Mouse (Mus musculus) right cerebral cortex, postnatal 36 days (tissue): Measurements from ENCODE around the gene Smyd3.

Experiments
- DNase-seq, 2 experiments: peaks; one replicate each; pipeline ENCODE4 v3.0.0; 2022; ENCODE audit warnings: low spot score in 2 of 2, mixed read lengths in 1 of 2

The Smyd3 gene

GRCm38 (mm10) chr1:179118673-179119072, 399.2 kb downstream of the Smyd3 start:
- DNase-seq: no peak

- DNase-seq: no peak
These were observed 400.8 kb downstream of the Smyd3 start for GRCm38 (mm10) chr1:179116729-179117663.

- no peak for DNase-seq
These were observed 402.9 kb downstream of the Smyd3 start for GRCm38 (mm10) chr1:179114833-179115495.

- no peak for DNase-seq
These were observed 403.5 kb downstream of the Smyd3 start for GRCm38 (mm10) chr1:179114385-179114784.

- DNase-seq: no peak
These were observed 409.1 kb downstream of the Smyd3 start for GRCm38 (mm10) chr1:179108759-179109158.

GRCm38 (mm10) chr1:179107761-179108694, 409.8 kb downstream of the Smyd3 start:
- no peak for DNase-seq

- DNase-seq: no peak
These were observed 410.6 kb downstream of the Smyd3 start for GRCm38 (mm10) chr1:179107211-179107610.

GRCm38 (mm10) chr1:179106702-179107145, 411.1 kb downstream of the Smyd3 start:
- no peak for DNase-seq

- DNase-seq: no peak
These were observed 411.6 kb downstream of the Smyd3 start for GRCm38 (mm10) chr1:179106103-179106701.

- no peak for DNase-seq
These were observed 413.4 kb downstream of the Smyd3 start for GRCm38 (mm10) chr1:179104447-179104846.

- DNase-seq: no peak
These were observed 420.8 kb downstream of the Smyd3 start for GRCm38 (mm10) chr1:179096993-179097392.

GRCm38 (mm10) chr1:179096323-179096722, 421.5 kb downstream of the Smyd3 start:
- DNase-seq: no peak

GRCm38 (mm10) chr1:179089174-179089573, 428.7 kb downstream of the Smyd3 start:
- DNase-seq: no peak

- no peak for DNase-seq
These were observed 430.5 kb downstream of the Smyd3 start for GRCm38 (mm10) chr1:179087033-179087998.

- DNase-seq: no peak
These were observed 431.6 kb downstream of the Smyd3 start for GRCm38 (mm10) chr1:179086208-179086607.

GRCm38 (mm10) chr1:179083098-179083497, 434.7 kb downstream of the Smyd3 start:
- DNase-seq: no peak

- DNase-seq: no peak
These were observed 444.0 kb downstream of the Smyd3 start for GRCm38 (mm10) chr1:179073846-179074245.

- no peak for DNase-seq
These were observed 444.7 kb downstream of the Smyd3 start for GRCm38 (mm10) chr1:179072935-179073654.

GRCm38 (mm10) chr1:179072406-179072805, 445.4 kb downstream of the Smyd3 start:
- DNase-seq: no peak
